Mouse (Mus musculus) neural tube, embryonic 11.5 days (tissue): ENCODE data around the gene Mcur1. TPM values are rescaled to one million over a fixed set of nuclear protein-coding genes. Genes with fewer than 3 reads are reported as not detected.

Source experiments
- ATAC-seq: fragments of 200-750 bp; cut with Nextera tagmentation; 2 replicates; pipeline ENCODE4 v1.8.0; 2017; ENCODE audit warnings: moderate number of reproducible peaks, mild to moderate bottlenecking, moderate TSS enrichment, moderate library complexity; ENCODE audit not compliant: insufficient read depth, low FRiP score, low TSS enrichment
- DNase-seq: peaks from one replicate; pipeline ENCODE4 v3.0.0-alpha.2; 2015; ENCODE audit warnings: low spot score
- H3K27ac ChIP-seq: fragments of 300-500 bp; sonication (generic); 2 replicates; pipeline ENCODE4 v1.5.1; 2014; ENCODE audit warnings: low read depth, mild to moderate bottlenecking, low read length
- H3K27me3 ChIP-seq: fragments of 300-500 bp; sonication (generic); 2 replicates; pipeline ENCODE4 v1.6.1; 2014; ENCODE audit warnings: mild to moderate bottlenecking, low read length, mixed read lengths; ENCODE audit not compliant: control insufficient read depth, insufficient read depth
- H3K36me3 ChIP-seq: fragments of 300-500 bp; sonication (generic); 2 replicates; pipeline ENCODE4 v1.6.1; 2014; ENCODE audit warnings: mild to moderate bottlenecking, low read length, moderate library complexity, mixed read lengths; ENCODE audit not compliant: control insufficient read depth, insufficient read depth
- H3K4me1 ChIP-seq: fragments of 300-500 bp; sonication (generic); 2 replicates; pipeline ENCODE4 v1.6.1; 2014; ENCODE audit warnings: low read length, mixed read lengths; ENCODE audit not compliant: control insufficient read depth, insufficient read depth
- H3K4me2 ChIP-seq: fragments of 300-500 bp; sonication (generic); 2 replicates; pipeline ENCODE4 v1.6.1; 2014; ENCODE audit warnings: low read depth, mild to moderate bottlenecking, moderate library complexity
- H3K4me3 ChIP-seq: fragments of 300-500 bp; sonication (generic); 2 replicates; pipeline ENCODE4 v1.5.1; 2014; ENCODE audit warnings: low read depth, low read length
- H3K9ac ChIP-seq: fragments of 300-500 bp; sonication (generic); 2 replicates; pipeline ENCODE4 v1.6.1; 2014; ENCODE audit warnings: mild to moderate bottlenecking, low read length
- H3K9me3 ChIP-seq: fragments of 300-500 bp; sonication (generic); 2 replicates; pipeline ENCODE4 v1.6.1; 2016; ENCODE audit warnings: low read length; ENCODE audit not compliant: control insufficient read depth
- WGBS: fragments of 180-500 bp; shearing (Covaris S2); extraction: QIAGEN DNeasy Blood & Tissue Kit; methylation state at CpG from one replicate; pipeline ENCODE4 v1.1.7; 2014; 5-methylcytosine and 5-hydroxymethylcytosine counted together
- polyA plus RNA-seq: library from polyadenylated mRNA; unstranded; fragments of >200 nt; fragmentation: Nextera tagmentation; extraction: Ambion mirVana; gene quantifications from 2 replicates; pipeline ENCODE4 v1.2.1, GENCODE M21; 2014

The Mcur1 gene
- polyA plus RNA-seq, 1 experiment from 2014 or later, result 14.7 TPM

GRCm38 (mm10) chr13:43514950-43515358 is 45.0 kb downstream of the Mcur1 start:
- H3K9me3 ChIP-seq, result no peaks in the 10 kb centered on the region
- H3K27ac ChIP-seq, result no peak overlapping the region
- WGBS, result 75% methylated on average over 8 of the region's 8 CpGs
- DNase-seq (no peak), ATAC-seq (no peak)
- no peaks in the 10 kb centered on the region for H3K27me3 ChIP-seq
- no peaks in the 10 kb centered on the region for H3K36me3 ChIP-seq
- no peak overlapping the region for H3K9ac ChIP-seq
- no peak overlapping the region for H3K4me3 ChIP-seq
- no peaks in the 10 kb centered on the region for H3K4me1 ChIP-seq
- no peak overlapping the region for H3K4me2 ChIP-seq

DNA sequence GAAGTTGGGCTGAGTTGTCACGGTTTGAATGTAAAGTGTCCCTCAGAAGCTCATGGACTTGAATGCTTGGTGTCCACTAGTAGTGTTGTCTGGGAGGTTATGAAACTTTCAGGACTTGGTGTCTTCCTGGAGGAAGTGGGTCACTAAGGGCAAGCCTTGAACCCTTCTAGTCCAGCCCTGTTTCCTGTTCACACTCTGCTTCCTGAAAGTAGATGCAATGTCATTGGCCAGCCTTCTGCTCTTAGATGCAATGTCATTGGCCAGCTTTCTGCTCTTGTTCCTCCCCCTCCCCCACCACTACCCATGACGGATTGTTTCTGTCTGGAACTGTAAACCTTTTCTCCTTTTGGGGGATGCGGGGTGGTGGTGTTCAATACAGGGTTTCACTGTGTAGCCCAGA is 47.3 kb downstream of the Mcur1 start:
- DNase-seq, result no peak
- no peaks in the 10 kb centered on the region for H3K4me1 ChIP-seq
- H3K36me3 ChIP-seq, result no peaks in the 10 kb centered on the region
- 87% methylated on average over 3 of the region's 3 CpGs for WGBS
- H3K9me3 ChIP-seq, result no peaks in the 10 kb centered on the region
- H3K4me3 ChIP-seq, result no peak overlapping the region
- H3K4me2 ChIP-seq, result no peak overlapping the region
- H3K9ac ChIP-seq, result no peak overlapping the region
- ATAC-seq, result no peak
- no peak overlapping the region for H3K27ac ChIP-seq
- H3K27me3 ChIP-seq, result no peaks in the 10 kb centered on the region

- no peaks in the 10 kb centered on the region for H3K36me3 ChIP-seq
- H3K27me3 ChIP-seq, result no peaks in the 10 kb centered on the region
- no peak overlapping the region for H3K4me2 ChIP-seq
- no peaks in the 10 kb centered on the region; the same call in 1 of the 2 replicates for H3K4me1 ChIP-seq
- ATAC-seq (no peak), DNase-seq (no peak)
- no peak overlapping the region for H3K4me3 ChIP-seq
- no peaks in the 10 kb centered on the region for H3K9me3 ChIP-seq
- H3K27ac ChIP-seq, result no peak overlapping the region
- 91% methylated on average over 3 of the region's 3 CpGs for WGBS
- H3K9ac ChIP-seq, result no peak overlapping the region
Observed at GRCm38 (mm10) chr13:43505798-43506197, 54.2 kb downstream of the Mcur1 start.

DNA sequence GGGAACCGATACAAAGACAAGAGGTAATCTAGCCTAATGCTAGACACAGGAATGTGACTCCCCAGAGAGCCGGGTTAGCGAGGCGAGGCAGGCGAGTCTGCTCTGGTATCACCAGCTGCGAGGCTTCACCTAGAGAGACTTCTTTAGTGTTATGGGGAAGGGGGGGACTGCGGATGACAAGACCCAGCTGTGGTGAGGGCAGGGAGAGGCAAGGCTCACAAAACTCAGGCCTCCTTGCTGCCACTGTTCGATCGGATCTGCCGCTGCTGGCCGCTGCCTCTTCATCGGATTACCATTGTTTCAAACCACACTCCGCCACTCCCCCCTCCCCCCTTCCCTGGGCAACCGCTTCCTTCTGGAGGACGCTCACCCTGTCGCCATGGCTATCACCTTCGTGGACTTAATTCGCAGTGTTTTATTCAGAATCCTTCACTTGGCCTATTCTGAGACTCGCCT is 56.6 kb downstream of the Mcur1 start:
- Histone ChIP-seq H3K27ac (0 out of 2 replicates have a peak overlapping the region, but pooled peaks have one; percentile 45), H3K4me2 (peak overlapping the region; percentile 36), H3K27me3 (no peaks in the 10 kb centered on the region), H3K9me3 (no peaks in the 10 kb centered on the region), H3K9ac (peak overlapping the region; percentile 42), H3K4me3 (peak overlapping the region; percentile 12; the same call in 1 of the 2 replicates), H3K36me3 (no peaks in the 10 kb centered on the region), H3K4me1 (no peaks in the 10 kb centered on the region; the same call in 1 of the 2 replicates)
- 1% methylated on average over 19 of the region's 19 CpGs for WGBS
- DNase-seq, result peak; percentile 65
- ATAC-seq, result peak; percentile 58; the same call in 1 of the 2 replicates

DNA sequence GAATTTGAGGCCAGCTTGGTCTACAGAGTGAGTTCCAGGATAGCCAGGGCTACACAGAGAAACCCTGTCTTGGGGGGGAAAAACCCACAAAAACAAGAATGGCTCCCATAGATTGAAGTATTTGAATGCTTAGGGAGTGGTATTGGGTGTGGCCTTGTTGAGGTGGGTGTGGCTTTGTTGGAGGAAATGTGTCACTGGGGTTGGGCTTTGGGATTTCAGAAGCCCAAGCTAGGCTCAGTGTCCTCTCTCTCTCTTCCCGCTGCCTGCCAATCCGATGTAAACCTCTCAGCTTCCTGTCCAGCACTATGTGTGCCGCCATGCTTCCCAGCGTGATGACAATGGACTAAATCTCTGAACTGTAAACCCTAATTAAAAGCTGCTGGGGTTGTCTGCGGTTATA is 58.4 kb downstream of the Mcur1 start:
- H3K4me2 ChIP-seq, result no peak overlapping the region
- H3K27ac ChIP-seq, result no peak overlapping the region
- H3K36me3 ChIP-seq, result no peaks in the 10 kb centered on the region
- H3K4me1 ChIP-seq, result no peaks in the 10 kb centered on the region; the same call in 1 of the 2 replicates
- no peaks in the 10 kb centered on the region for H3K27me3 ChIP-seq
- H3K9me3 ChIP-seq, result no peaks in the 10 kb centered on the region
- H3K4me3 ChIP-seq, result no peak overlapping the region
- ATAC-seq (no peak), DNase-seq (no peak)
- H3K9ac ChIP-seq, result no peak overlapping the region
- WGBS, result 91% methylated on average over 5 of the region's 5 CpGs

DNA sequence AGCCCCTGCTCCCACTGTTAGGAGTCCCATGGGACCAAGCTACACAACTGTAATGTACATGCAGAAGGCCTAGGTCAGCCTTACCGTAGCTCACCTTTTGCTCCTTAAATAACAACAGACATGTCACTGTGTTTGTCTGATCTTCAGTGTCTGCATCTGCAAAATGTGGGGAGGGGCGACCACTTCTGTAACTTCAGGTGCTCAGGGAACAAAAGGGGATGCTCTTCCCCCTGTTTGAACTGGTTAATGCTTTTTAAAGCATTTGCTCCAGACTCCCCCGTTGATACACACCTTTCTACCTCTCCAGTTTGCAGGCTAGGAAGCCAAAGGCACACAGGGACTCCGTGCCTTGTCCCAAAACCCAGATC is 59.5 kb downstream of the Mcur1 start:
- Histone ChIP-seq H3K27ac (no peak overlapping the region), H3K4me2 (no peak overlapping the region), H3K36me3 (no peaks in the 10 kb centered on the region), H3K27me3 (no peaks in the 10 kb centered on the region), H3K9me3 (no peaks in the 10 kb centered on the region), H3K9ac (no peak overlapping the region), H3K4me3 (no peak overlapping the region), H3K4me1 (no peaks in the 10 kb centered on the region; the same call in 1 of the 2 replicates)
- DNase-seq (no peak), ATAC-seq (no peak)
- WGBS, result 95% methylated on average over 4 of the region's 4 CpGs

DNA sequence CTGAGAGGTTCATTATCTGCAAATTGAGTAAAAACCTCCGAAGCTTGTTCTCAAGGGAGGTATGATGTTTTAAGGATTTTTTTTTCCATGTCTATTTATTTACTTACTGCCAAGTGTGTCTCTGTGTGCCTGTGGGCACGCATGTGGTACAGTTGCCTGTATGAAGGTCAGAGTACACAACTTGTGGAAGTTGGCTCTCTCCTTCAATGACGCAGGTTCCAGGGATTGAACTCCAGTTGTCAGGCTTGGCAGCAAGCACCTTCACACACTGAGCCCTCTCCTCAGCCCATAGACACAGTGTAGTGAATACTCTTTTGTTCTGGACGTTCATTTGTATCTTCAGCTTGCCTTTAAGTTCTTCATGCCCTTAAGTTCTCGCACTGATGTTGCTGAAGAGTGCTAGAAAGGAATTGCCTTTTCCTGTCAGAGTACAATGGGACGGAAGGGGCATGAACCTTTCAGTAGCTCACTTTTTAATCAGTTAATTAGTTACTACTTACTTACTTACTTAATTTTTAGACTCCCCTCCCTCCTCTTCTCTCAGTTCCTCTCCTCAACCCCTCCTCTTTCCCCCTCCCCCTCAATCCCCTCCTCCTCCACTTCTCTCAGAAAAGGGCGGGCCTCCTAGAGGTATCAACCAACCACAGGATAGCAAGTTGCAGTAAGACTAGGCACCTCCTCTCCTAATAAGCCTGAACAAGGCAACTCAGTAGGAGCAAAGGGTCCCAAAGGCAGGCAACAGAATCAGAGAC is 60.1 kb downstream of the Mcur1 start:
- no peak for DNase-seq
- ATAC-seq, result no peak
- Histone ChIP-seq H3K27ac (no peak overlapping the region), H3K4me1 (no peaks in the 10 kb centered on the region; the same call in 1 of the 2 replicates), H3K9me3 (no peaks in the 10 kb centered on the region), H3K27me3 (no peaks in the 10 kb centered on the region), H3K9ac (no peak overlapping the region), H3K4me2 (no peak overlapping the region), H3K36me3 (no peaks in the 10 kb centered on the region), H3K4me3 (no peak overlapping the region)
- 80% methylated on average over 7 of the region's 7 CpGs for WGBS

- DNase-seq (no peak), ATAC-seq (no peak)
- no peaks in the 10 kb centered on the region for H3K36me3 ChIP-seq
- 75% methylated on average over 14 of the region's 14 CpGs for WGBS
- no peaks in the 10 kb centered on the region for H3K27me3 ChIP-seq
- no peaks in the 10 kb centered on the region; the same call in 1 of the 2 replicates for H3K4me1 ChIP-seq
- no peak overlapping the region for H3K27ac ChIP-seq
- H3K4me3 ChIP-seq, result no peak overlapping the region
- no peak overlapping the region for H3K4me2 ChIP-seq
- no peaks in the 10 kb centered on the region for H3K9me3 ChIP-seq
- H3K9ac ChIP-seq, result no peak overlapping the region
Observed at GRCm38 (mm10) chr13:43498849-43499248, 61.1 kb downstream of the Mcur1 start.

DNA sequence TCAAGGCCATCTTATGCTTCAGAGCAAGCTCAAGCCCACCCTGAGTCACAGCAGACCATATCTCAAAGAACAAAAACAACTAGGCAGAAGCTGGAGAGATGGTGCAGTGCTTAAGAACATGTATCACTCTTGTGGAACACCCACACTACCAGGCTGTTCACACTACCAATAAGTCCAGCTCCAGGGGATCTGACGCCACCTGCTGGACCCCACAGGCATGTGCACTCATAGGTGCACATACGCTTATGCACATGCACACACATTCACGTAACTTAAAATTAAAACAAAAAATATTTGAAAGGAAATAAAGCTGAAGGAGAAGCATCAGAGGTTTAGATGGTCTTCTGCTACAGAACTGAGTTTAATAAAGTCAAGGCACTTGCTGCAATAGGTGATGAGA is 62.2 kb downstream of the Mcur1 start:
- H3K27me3 ChIP-seq, result no peaks in the 10 kb centered on the region
- 89% methylated on average over 3 of the region's 3 CpGs for WGBS
- no peak overlapping the region for H3K4me3 ChIP-seq
- H3K36me3 ChIP-seq, result no peaks in the 10 kb centered on the region
- no peak for DNase-seq
- no peak overlapping the region for H3K9ac ChIP-seq
- H3K27ac ChIP-seq, result no peak overlapping the region
- no peak for ATAC-seq
- H3K9me3 ChIP-seq, result no peaks in the 10 kb centered on the region
- H3K4me2 ChIP-seq, result no peak overlapping the region
- H3K4me1 ChIP-seq, result no peaks in the 10 kb centered on the region
